Mouse (Mus musculus): ENCODE data around the gene Bmpr2. TPM values are rescaled to one million over a fixed set of nuclear protein-coding genes. Genes with fewer than 3 reads are reported as not detected.
"Not testable (repeated sequence)": the region's sequence is repeated elsewhere in the genome, so short reads cannot be mapped to it uniquely, and the experiment has no call there.

Gene Bmpr2
- 10 to 100 TPM; 12.5 to 72.3 (median 43.5) TPM for total RNA-seq (2018; cell fraction: chromatin; rRNA removed)
- 10 to 100 TPM; 19.5 to 62.2 (median 36.7) TPM for total RNA-seq (2018; cell fraction: cytosol; rRNA removed)
- 10 to 100 TPM; 31.9 to 95.0 (median 55.3) TPM for total RNA-seq (2018; cell fraction: nucleus; rRNA removed)
- polyA plus RNA-seq (2018), result 15.9 to 19.1 TPM (median 17.9 TPM) in 3 replicates

DNA sequence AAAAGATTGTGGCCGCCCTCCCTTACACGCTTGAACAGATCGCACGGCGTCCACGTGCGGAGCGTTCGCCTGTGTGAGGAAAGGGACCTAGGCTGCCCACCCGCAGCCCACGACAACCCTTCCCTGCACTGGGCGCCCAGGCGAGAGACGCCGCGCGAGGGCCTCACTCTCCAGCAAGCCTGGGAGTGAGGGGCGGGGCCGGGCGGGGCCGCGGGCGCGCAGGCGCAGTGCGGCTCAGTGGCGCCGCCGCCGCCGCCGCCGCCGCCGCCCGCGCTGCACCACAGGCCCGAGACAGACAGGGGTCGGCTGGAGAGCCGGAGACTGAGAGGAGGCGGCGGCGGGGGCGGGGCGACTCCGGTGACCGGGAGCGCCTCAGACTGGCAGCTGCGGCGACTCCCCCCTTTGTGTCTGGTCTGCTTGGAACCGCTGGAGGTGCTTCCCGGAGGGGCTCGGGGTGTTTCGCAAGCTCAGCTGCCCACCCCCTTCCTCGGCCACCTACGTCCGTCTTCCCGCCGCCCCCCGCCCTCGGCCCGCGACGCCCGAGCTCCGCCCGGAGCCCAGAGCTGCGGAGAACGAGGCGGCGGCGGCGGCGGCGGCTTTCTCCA is at the start of gene Bmpr2:
Gene Bmpr2, plus strand, starts transcription at position 237 of the 605 bp plus-strand sequence.
- H3K27ac ChIP-seq, result peak within 1 kb of the TSS; percentile 67
- peaks cover 41% of the 10 kb centered on the region for H3K79me2 ChIP-seq (ENCODE audit: inconsistent target)
- no peaks in the 10 kb centered on the region for H3K36me3 ChIP-seq (ENCODE audit: inconsistent target)
- WGBS (ENCODE audit: missing documents), result under 1% methylated on average over 57 of the region's 75 CpGs
- H3K4me3 ChIP-seq (ENCODE audit: inconsistent target), result peak within 1 kb of the TSS; percentile 93

DNA sequence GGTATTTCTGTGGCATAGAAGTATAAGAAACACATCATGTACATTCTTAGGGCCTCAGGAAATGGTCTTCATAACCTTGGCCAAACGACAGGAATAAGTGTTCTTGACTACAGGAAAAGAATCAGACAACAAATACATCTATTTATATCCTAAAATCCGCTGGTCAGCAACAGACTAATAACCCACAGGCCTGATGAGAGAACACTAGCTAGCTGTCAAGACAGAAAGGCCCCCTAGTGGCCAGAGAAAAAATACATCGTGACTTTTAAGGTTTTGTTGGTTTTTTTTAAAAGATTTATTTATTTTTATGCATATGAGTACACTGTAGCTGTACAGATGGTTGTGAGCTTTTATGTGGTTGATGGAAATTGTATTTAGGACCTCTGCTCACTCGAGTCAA is 43.3 kb upstream of the Bmpr2 start:
- H3K79me2 ChIP-seq (ENCODE audit: inconsistent target), result no peaks in the 10 kb centered on the region
- WGBS (ENCODE audit: missing documents), result 26% methylated on average over 4 of the region's 4 CpGs
- H3K36me3 ChIP-seq (ENCODE audit: inconsistent target), result no peaks in the 10 kb centered on the region
- no peak overlapping the region for H3K4me3 ChIP-seq (ENCODE audit: inconsistent target)
- no peak overlapping the region for H3K27ac ChIP-seq

DNA sequence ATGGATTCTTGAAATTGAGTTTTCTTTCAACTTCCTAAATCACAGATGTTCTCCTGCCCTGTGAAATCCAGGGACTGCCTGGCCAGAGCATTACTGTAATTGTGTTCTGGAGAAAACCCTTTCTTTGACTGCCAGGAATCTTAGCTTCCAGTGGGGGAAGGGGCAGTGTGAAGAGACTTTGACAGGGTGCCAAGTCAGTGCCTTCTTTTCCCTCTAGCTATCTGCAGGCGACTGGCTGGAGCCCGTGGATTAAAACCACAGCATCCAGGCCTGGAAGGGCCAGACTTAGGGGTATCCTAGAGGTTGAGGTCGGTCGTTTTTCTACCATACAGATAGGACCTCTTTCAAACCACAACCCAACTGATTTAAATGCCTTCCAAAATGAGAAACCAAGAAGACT is 37.5 kb upstream of the Bmpr2 start:
- Histone ChIP-seq H3K4me3 (ENCODE audit: inconsistent target) (no peak overlapping the region), H3K79me2 (ENCODE audit: inconsistent target) (no peaks in the 10 kb centered on the region), H3K36me3 (ENCODE audit: inconsistent target) (no peaks in the 10 kb centered on the region), H3K27ac (no peak overlapping the region)
- 82% methylated on average over 4 of the region's 4 CpGs for WGBS (ENCODE audit: missing documents)

DNA sequence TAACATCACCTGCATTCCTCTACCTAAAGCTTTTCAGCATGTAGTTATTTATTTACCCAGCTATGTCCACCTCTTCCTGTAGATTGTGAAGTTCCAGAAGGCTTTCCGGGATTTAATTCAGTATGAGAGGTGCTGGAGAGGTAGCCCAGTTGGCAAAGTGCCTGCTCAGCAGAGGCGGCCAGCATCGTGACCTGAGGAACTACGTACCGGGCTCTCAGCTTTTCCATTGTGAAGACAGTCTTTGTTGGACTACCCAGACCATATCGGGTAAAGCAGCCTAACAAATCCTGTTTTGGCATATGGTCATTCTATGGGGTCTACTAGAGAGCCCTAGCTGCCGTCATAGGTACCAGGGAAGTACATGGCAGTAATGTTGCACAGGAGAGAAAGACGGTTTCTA is 33.1 kb upstream of the Bmpr2 start:
- H3K27ac ChIP-seq, result no peak overlapping the region
- 91% methylated on average over 8 of the region's 8 CpGs for WGBS (ENCODE audit: missing documents)
- no peaks in the 10 kb centered on the region for H3K36me3 ChIP-seq (ENCODE audit: inconsistent target)
- no peak overlapping the region for H3K4me3 ChIP-seq (ENCODE audit: inconsistent target)
- H3K79me2 ChIP-seq (ENCODE audit: inconsistent target), result no peaks in the 10 kb centered on the region

DNA sequence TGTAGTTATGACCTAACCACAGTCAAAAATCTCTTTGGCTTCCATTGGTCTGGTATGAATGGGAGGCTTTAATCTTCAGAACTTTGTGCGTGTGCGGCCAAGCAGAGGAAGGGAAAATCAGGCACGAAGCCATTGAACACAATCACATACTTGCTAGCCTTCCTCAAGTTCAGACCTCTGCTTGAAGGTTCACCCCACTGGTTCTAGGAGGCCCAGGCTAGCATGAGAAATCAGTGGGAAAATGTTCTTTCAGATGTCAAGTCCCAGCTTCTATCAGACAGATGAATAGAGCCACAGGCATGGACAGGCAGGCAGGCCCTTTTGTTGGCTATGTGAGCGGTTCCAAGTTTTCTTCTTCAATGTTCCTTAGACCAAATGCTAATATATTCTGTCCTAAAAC is 32.5 kb upstream of the Bmpr2 start:
- no peak overlapping the region for H3K27ac ChIP-seq
- H3K4me3 ChIP-seq (ENCODE audit: inconsistent target), result no peak overlapping the region
- H3K36me3 ChIP-seq (ENCODE audit: inconsistent target), result no peaks in the 10 kb centered on the region
- WGBS (ENCODE audit: missing documents), result 88% methylated on average over 4 of the region's 4 CpGs
- no peaks in the 10 kb centered on the region for H3K79me2 ChIP-seq (ENCODE audit: inconsistent target)

DNA sequence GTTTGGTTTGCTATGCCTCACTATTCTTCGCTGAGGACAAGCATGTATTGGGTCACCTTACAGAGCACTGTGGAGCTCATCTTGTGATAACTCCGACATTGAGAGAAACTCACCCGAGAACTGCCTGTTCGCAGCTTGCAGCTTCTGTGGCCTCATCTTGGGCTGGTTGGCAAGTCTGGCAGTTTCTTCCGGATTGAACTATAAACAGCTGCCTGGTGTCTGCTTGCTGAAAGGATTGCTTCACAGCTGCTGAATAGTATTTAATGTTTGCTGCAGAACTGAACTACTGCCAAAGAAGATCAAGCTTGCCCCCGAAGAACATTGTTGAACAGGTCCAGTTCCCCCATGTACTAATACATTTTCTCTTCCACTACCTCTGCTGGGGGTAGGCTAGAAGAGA is 29.1 kb upstream of the Bmpr2 start:
- Histone ChIP-seq H3K36me3 (ENCODE audit: inconsistent target) (no peaks in the 10 kb centered on the region), H3K79me2 (ENCODE audit: inconsistent target) (no peaks in the 10 kb centered on the region), H3K27ac (no peak overlapping the region), H3K4me3 (ENCODE audit: inconsistent target) (no peak overlapping the region)
- WGBS (ENCODE audit: missing documents), result 84% methylated on average over 6 of the region's 6 CpGs

DNA sequence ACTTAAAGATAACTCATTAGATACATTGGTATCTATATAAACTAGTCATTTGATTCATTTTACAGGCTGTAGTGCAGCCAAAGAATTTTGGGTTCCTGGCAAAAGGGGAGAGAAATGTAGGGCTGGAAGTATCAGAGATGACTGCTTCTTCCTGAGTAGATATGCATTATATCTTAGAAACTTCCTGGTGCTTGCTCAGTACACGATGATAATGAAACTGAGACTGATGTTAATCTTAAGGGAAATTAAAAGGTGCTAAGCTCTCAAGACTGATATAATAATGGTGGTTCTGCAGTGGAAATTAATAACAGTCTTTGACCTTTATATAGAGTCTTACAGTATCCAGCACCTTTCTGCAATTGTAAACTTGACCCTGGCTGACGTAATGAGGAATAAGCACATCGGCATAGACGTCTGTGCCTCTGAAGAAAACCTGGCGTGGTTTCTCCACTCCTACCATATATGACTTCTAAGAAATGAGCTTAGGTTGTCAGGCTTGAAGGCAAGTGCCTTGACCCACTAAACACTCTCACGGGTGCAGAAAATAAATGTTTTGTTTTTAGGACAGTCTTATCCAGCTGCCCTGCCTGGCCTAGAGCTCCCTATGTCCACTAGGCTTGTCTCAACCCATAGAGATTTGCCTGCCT is 24.3 kb upstream of the Bmpr2 start:
- Histone ChIP-seq H3K4me3 (ENCODE audit: inconsistent target) (no peak overlapping the region), H3K27ac (no peak overlapping the region), H3K36me3 (ENCODE audit: inconsistent target) (no peaks in the 10 kb centered on the region), H3K79me2 (ENCODE audit: inconsistent target) (no peaks in the 10 kb centered on the region)
- 84% methylated on average over 6 of the region's 6 CpGs for WGBS (ENCODE audit: missing documents)

DNA sequence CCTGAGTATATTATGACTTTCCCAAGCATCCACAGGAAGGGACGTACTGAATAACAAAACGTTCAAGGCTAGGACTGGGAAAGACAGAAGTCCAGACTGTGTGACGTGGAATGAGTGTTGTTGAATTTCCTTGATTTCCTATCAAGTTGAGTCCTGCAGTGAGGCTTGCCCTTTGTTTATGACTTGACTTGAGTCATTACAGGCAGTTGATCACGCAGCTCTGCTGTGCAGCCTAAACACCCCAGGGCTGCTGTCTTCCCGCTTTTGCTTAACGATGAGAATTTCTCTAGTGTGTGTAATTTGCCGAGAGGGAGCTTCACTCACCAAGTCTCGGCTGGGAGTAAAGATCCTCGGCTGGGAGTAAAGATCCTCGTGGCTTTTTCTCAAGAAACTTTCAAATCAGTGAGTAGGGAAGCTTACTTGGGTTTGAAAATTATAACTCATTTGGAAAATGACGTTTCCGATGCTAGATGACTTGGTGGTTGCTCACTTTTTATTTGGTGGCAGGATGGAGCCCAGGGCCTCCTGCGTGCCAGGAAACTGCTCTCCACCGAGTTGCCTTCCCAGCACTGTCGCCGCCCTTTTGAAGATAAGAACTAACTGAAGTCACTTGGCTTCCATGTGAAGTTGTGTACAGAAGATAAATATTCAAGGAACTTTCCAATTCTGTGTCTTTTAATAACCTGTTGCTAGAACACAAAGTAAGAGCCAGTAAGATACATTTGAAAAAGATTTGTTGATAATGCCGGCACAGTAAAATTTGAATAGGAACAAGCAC is 23.4 kb upstream of the Bmpr2 start:
- 87% methylated on average over 17 of the region's 17 CpGs for WGBS (ENCODE audit: missing documents)
- H3K4me3 ChIP-seq (ENCODE audit: inconsistent target), result no peak overlapping the region
- no peaks in the 10 kb centered on the region for H3K79me2 ChIP-seq (ENCODE audit: inconsistent target)
- H3K27ac ChIP-seq, result no peak overlapping the region
- H3K36me3 ChIP-seq (ENCODE audit: inconsistent target), result no peaks in the 10 kb centered on the region

DNA sequence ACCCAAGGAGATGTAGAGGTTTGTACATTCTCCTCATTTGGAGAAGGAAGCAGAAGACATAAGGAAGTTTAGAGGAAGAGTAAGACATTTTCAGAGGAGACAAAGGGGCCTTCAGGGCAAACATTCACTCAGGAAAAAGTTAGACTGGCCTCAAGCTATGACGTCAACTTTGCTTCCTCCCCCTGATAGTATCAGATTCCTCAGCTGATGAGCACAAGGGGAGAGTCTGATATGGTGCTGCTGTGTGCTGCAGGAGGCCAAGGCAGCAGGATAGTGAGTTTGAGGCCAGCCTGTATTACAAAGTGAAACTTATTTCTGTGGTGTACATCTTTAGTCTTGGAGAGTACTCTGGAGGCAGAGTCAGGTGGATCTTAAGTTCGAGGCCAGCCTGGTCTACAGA is 14.2 kb upstream of the Bmpr2 start:
- H3K4me3 ChIP-seq (ENCODE audit: inconsistent target), result no peak overlapping the region
- no peaks in the 10 kb centered on the region for H3K79me2 ChIP-seq (ENCODE audit: inconsistent target)
- 63% methylated on average over 2 of the region's 2 CpGs for WGBS (ENCODE audit: missing documents)
- H3K36me3 ChIP-seq (ENCODE audit: inconsistent target), result no peaks in the 10 kb centered on the region
- no peak overlapping the region for H3K27ac ChIP-seq

DNA sequence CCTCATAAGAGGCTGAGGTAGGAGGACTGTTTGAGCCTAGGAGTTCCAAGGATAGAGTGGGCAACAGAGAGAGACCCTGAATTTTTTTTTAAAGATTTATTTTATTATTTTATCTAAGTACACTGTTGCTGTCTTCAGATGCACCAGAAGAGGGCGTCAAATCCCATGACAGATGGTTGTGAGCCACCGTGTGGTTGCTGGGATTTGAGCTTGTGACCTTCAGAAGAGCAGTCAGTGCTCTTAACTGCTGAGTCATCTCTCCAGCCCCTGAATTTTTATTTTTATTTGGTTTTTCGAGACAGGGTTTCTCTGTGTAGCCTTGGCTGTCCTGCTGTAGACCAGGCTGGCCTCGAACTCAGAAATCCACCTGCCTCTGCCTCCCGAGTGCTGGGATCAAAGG is 13.5 kb upstream of the Bmpr2 start:
- H3K79me2 ChIP-seq (ENCODE audit: inconsistent target); H3K4me3 ChIP-seq (ENCODE audit: inconsistent target); H3K27ac ChIP-seq; H3K36me3 ChIP-seq (ENCODE audit: inconsistent target): not testable (repeated sequence)
- WGBS (ENCODE audit: missing documents), result 89% methylated on average over 5 of the region's 5 CpGs

DNA sequence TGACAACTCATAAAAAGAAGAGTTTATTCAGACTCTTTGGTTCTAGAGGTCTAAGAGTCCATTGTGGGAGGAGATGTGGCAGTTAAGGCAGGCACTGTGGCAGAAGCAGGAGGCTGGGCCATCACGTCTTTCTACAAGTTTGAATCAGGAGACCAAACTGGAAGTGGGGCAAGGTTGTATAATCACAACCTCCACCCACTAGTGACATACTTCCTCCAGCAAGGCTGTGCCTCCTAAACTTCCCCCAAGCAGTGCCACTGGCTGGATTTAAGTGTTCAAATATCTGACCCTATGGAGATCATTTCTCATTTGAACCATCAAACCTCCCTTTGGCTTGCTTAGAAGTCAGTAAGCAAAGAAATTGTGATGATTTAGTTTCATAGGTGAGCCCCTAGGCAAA is 7.9 kb upstream of the Bmpr2 start:
- Histone ChIP-seq H3K4me3 (ENCODE audit: inconsistent target) (no peak overlapping the region), H3K79me2 (ENCODE audit: inconsistent target) (no peaks in the 10 kb centered on the region), H3K27ac (no peak overlapping the region), H3K36me3 (ENCODE audit: inconsistent target) (no peaks in the 10 kb centered on the region)
- WGBS (ENCODE audit: missing documents), result 20% methylated on average over 1 of the region's 1 CpGs

DNA sequence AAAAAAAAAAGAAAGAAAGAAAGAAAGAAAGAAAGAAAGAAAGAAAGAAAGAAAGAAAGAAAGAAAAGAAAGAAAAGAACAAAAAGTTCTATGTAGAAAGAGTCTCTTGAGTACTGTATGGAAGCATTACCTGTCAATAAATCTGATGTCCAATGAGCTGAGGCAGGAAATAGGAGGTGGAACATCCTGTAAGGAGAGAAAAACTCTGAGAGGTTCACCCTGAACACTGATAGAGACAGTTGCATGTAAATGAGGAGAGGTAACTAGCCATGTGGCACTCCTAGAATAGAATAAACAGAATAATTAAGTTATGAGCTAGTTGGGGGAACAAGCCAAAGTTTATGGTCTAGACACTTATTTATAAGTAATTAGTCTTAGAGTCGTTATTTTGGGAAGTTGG is 4.9 kb upstream of the Bmpr2 start:
- H3K27ac ChIP-seq, result no peak overlapping the region
- no peaks in the 10 kb centered on the region for H3K79me2 ChIP-seq (ENCODE audit: inconsistent target)
- no peaks in the 10 kb centered on the region for H3K36me3 ChIP-seq (ENCODE audit: inconsistent target)
- 89% methylated on average over 1 of the region's 1 CpGs for WGBS (ENCODE audit: missing documents)
- H3K4me3 ChIP-seq (ENCODE audit: inconsistent target), result no peak overlapping the region

DNA sequence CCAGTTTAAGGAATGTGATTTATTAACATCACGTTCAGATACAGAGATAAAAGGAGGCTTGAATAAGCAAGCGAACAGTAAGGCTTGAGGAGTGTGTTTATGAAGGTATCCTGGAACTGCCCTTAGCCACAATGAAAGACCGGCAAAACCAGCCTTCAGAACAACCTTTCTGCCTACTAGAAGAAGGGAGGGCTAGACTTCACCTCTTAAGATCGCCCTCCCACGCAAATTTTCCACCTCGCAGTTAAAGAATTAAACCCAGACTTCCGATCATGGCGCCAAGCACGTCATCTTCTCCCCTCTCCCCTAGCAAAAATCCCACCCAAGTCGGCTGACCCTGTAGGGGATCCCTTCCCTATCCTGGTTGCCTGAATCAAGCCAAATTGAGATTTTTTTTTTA is 992 bp upstream of the Bmpr2 start:
- no peaks in the 10 kb centered on the region for H3K36me3 ChIP-seq (ENCODE audit: inconsistent target)
- 36% methylated on average over 10 of the region's 10 CpGs for WGBS (ENCODE audit: missing documents)
- H3K79me2 ChIP-seq (ENCODE audit: inconsistent target), result peaks cover 31% of the 10 kb centered on the region
- H3K27ac ChIP-seq, result no peak overlapping the region
- peak overlapping the region; percentile 32 for H3K4me3 ChIP-seq (ENCODE audit: inconsistent target)

DNA sequence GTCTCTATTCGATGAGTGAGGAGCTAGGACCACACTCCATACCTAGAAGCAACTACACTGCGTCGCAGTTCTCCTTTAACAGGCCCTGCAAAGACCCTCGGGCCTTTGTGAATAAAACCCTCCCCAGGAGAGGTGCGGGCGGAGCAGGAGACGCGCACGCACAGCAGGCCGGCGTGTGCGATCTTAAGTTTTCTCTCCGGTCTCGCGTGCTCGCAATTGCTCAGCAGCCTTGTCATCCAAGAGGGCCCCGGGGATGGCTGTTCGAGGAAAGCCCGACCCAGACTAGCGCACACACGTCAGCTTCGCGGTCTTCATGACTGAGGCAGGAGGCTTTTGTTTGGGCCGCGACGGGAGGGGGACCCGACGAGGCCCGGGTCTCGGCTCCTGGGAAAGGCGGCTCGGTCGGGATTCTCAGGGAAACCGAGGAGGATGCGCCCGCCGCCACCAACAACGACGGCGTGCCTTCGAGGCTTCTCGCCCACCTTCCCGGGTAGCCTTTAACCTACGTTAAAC is 493 bp upstream of the Bmpr2 start:
- H3K36me3 ChIP-seq (ENCODE audit: inconsistent target), result no peaks in the 10 kb centered on the region
- 4% methylated on average over 41 of the region's 44 CpGs for WGBS (ENCODE audit: missing documents)
- H3K79me2 ChIP-seq (ENCODE audit: inconsistent target), result peaks cover 36% of the 10 kb centered on the region
- peak overlapping the region; percentile 32 for H3K4me3 ChIP-seq (ENCODE audit: inconsistent target)
- H3K27ac ChIP-seq, result peak overlapping the region; percentile 22; the same call in 1 of the 2 replicates

DNA sequence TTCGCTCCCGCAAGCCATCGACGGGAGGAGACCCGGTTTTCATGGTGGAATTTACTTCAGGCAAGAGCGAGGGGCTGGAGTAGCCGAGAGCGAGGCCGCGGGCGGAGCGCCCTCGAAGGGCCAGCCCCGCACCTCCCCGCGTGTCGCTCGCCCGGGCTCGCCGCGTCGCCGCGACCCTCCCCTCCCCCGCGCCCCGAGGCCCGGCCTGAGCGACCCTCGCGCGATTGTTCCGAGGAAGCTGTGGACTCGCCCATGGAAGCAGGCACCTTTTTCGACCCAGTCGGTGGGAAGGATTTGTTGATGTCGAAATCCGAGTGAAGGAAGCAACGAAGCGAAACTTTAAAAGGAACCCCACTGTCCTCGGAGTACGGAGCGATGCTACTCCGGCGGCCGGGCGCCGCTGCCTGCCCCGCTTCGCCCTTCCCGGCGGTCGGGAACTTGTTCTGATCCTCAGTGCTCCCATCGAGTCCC is 616 bp downstream of the Bmpr2 start:
- Histone ChIP-seq H3K36me3 (ENCODE audit: inconsistent target) (no peaks in the 10 kb centered on the region), H3K27ac (peak overlapping the region; percentile 67), H3K79me2 (ENCODE audit: inconsistent target) (peaks cover 47% of the 10 kb centered on the region), H3K4me3 (ENCODE audit: inconsistent target) (peak overlapping the region; percentile 93)
- WGBS (ENCODE audit: missing documents), result under 1% methylated on average over 40 of the region's 55 CpGs
